Mouse (Mus musculus): Measurements from ENCODE around the gene Atg7. TPM values are rescaled to one million over a fixed set of nuclear protein-coding genes. Genes with fewer than 3 reads are reported as not detected.

Atg7 gene
- polyA plus RNA-seq, 1 experiment from 2014 or later, result 19.0 TPM

GRCm38 (mm10) chr6:114775210-114775609 lies 132.3 kb downstream of the Atg7 start:
- no peak for ATAC-seq (ENCODE audit: low FRiP score)

GRCm38 (mm10) chr6:114777872-114778271 lies 135.0 kb downstream of the Atg7 start:
- WGBS, result 22% methylated on average over 4 of the region's 4 CpGs
- Histone ChIP-seq H3K9ac (no peak overlapping the region), H3K27ac (no peak overlapping the region), H3K9me3 (replicated peaks) (no peaks in the 10 kb centered on the region), H3K4me2 (replicated peaks) (no peak overlapping the region), H3K4me3 (no peak overlapping the region), H3K27me3 (no peaks in the 10 kb centered on the region), H3K4me1 (peaks cover 37% of the 10 kb centered on the region), H3K36me3 (no peaks in the 10 kb centered on the region)
- ATAC-seq (ENCODE audit: low FRiP score), result no peak

More at GRCm38 (mm10) chr6:114775210-114775609, 132.3 kb downstream of the Atg7 start:
- no peaks in the 10 kb centered on the region for H3K36me3 ChIP-seq
- no peak overlapping the region for H3K4me2 ChIP-seq (replicated peaks)
- H3K27ac ChIP-seq, result no peak overlapping the region
- no peak overlapping the region for H3K4me3 ChIP-seq
- H3K27me3 ChIP-seq, result no peaks in the 10 kb centered on the region
- no peaks in the 10 kb centered on the region for H3K9me3 ChIP-seq (replicated peaks)
- no peak overlapping the region for H3K9ac ChIP-seq
- H3K4me1 ChIP-seq, result peaks cover 19% of the 10 kb centered on the region
- WGBS, result 91% methylated on average over 5 of the region's 5 CpGs

GRCm38 (mm10) chr6:114778650-114779049 lies 135.8 kb downstream of the Atg7 start:
- Histone ChIP-seq H3K4me2 (replicated peaks) (no peak overlapping the region), H3K27ac (no peak overlapping the region), H3K9ac (no peak overlapping the region), H3K36me3 (no peaks in the 10 kb centered on the region), H3K9me3 (replicated peaks) (no peaks in the 10 kb centered on the region), H3K4me1 (peaks cover 37% of the 10 kb centered on the region), H3K4me3 (no peak overlapping the region), H3K27me3 (no peaks in the 10 kb centered on the region)
- ATAC-seq (ENCODE audit: low FRiP score), result peak; percentile 63; the same call in 1 of the 2 replicates
- WGBS, result 41% methylated on average over 8 of the region's 8 CpGs

- 85% methylated on average over 2 of the region's 2 CpGs for WGBS
- H3K36me3 ChIP-seq, result no peaks in the 10 kb centered on the region
- H3K27me3 ChIP-seq, result no peaks in the 10 kb centered on the region
- H3K4me2 ChIP-seq (replicated peaks), result no peak overlapping the region
- H3K9me3 ChIP-seq (replicated peaks), result no peaks in the 10 kb centered on the region
- no peak overlapping the region for H3K9ac ChIP-seq
- H3K4me3 ChIP-seq, result no peak overlapping the region
- ATAC-seq (ENCODE audit: low FRiP score), result no peak
- H3K4me1 ChIP-seq, result peaks cover 37% of the 10 kb centered on the region
- H3K27ac ChIP-seq, result no peak overlapping the region
These were observed 137.7 kb downstream of the Atg7 start for GRCm38 (mm10) chr6:114780583-114780982.

GRCm38 (mm10) chr6:114781415-114782240 lies 138.7 kb downstream of the Atg7 start:
- no peak for ATAC-seq (ENCODE audit: low FRiP score)
- H3K27ac ChIP-seq, result peak overlapping the region; percentile 35; the same call in 1 of the 2 replicates
- 41% methylated on average over 11 of the region's 11 CpGs for WGBS

GRCm38 (mm10) chr6:114782486-114782885 lies 139.6 kb downstream of the Atg7 start:
- Histone ChIP-seq H3K4me1 (peaks cover 32% of the 10 kb centered on the region), H3K9me3 (replicated peaks) (no peaks in the 10 kb centered on the region), H3K4me2 (replicated peaks) (no peak overlapping the region), H3K4me3 (no peak overlapping the region), H3K9ac (no peak overlapping the region), H3K27ac (0 out of 2 replicates have a peak overlapping the region, but pooled peaks have one; percentile 8), H3K36me3 (no peaks in the 10 kb centered on the region), H3K27me3 (no peaks in the 10 kb centered on the region)
- 65% methylated on average over 7 of the region's 7 CpGs for WGBS
- no peak for ATAC-seq (ENCODE audit: low FRiP score)

More at GRCm38 (mm10) chr6:114781415-114782240, 138.7 kb downstream of the Atg7 start:
- H3K36me3 ChIP-seq, result no peaks in the 10 kb centered on the region
- H3K9me3 ChIP-seq (replicated peaks), result no peaks in the 10 kb centered on the region
- no peak overlapping the region for H3K4me3 ChIP-seq
- peaks cover 37% of the 10 kb centered on the region for H3K4me1 ChIP-seq
- H3K9ac ChIP-seq, result no peak overlapping the region
- no peak overlapping the region for H3K4me2 ChIP-seq (replicated peaks)
- no peaks in the 10 kb centered on the region for H3K27me3 ChIP-seq

- Histone ChIP-seq H3K27ac (no peak overlapping the region), H3K36me3 (no peaks in the 10 kb centered on the region), H3K27me3 (no peaks in the 10 kb centered on the region), H3K9me3 (replicated peaks) (no peaks in the 10 kb centered on the region), H3K4me3 (no peak overlapping the region), H3K4me2 (replicated peaks) (no peak overlapping the region), H3K4me1 (peaks cover 11% of the 10 kb centered on the region), H3K9ac (no peak overlapping the region)
- no peak for ATAC-seq (ENCODE audit: low FRiP score)
- 31% methylated on average over 3 of the region's 3 CpGs for WGBS
These were observed 143.6 kb downstream of the Atg7 start for GRCm38 (mm10) chr6:114786461-114786860.

GRCm38 (mm10) chr6:114787606-114788005 lies 144.7 kb downstream of the Atg7 start:
- no peak overlapping the region for H3K4me2 ChIP-seq (replicated peaks)
- H3K27me3 ChIP-seq, result no peaks in the 10 kb centered on the region
- 0 out of 2 replicates have a peak, but pooled peaks cover 2% of the 10 kb centered on the region for H3K4me1 ChIP-seq
- H3K9ac ChIP-seq, result no peak overlapping the region
- H3K9me3 ChIP-seq (replicated peaks), result no peaks in the 10 kb centered on the region
- WGBS, result 88% methylated on average over 3 of the region's 3 CpGs
- no peak overlapping the region for H3K27ac ChIP-seq
- H3K36me3 ChIP-seq, result no peaks in the 10 kb centered on the region
- no peak for ATAC-seq (ENCODE audit: low FRiP score)
- no peak overlapping the region for H3K4me3 ChIP-seq

- H3K9me3 ChIP-seq (replicated peaks), result no peaks in the 10 kb centered on the region
- H3K4me3 ChIP-seq, result no peak overlapping the region
- H3K9ac ChIP-seq, result no peak overlapping the region
- no peak for ATAC-seq (ENCODE audit: low FRiP score)
- no peak overlapping the region for H3K4me2 ChIP-seq (replicated peaks)
- no peaks in the 10 kb centered on the region for H3K36me3 ChIP-seq
- H3K27ac ChIP-seq, result no peak overlapping the region
- no peaks in the 10 kb centered on the region for H3K27me3 ChIP-seq
- WGBS, result 84% methylated on average over 4 of the region's 4 CpGs
- H3K4me1 ChIP-seq, result no peaks in the 10 kb centered on the region
These were observed 145.8 kb downstream of the Atg7 start for GRCm38 (mm10) chr6:114788663-114789062.

- 83% methylated on average over 2 of the region's 2 CpGs for WGBS
- no peak overlapping the region for H3K27ac ChIP-seq
- H3K4me1 ChIP-seq, result no peaks in the 10 kb centered on the region
- no peaks in the 10 kb centered on the region for H3K36me3 ChIP-seq
- no peak overlapping the region for H3K4me2 ChIP-seq (replicated peaks)
- no peak overlapping the region for H3K9ac ChIP-seq
- no peaks in the 10 kb centered on the region for H3K27me3 ChIP-seq
- no peak for ATAC-seq (ENCODE audit: low FRiP score)
- H3K4me3 ChIP-seq, result no peak overlapping the region
- H3K9me3 ChIP-seq (replicated peaks), result no peaks in the 10 kb centered on the region
These were observed 147.2 kb downstream of the Atg7 start for GRCm38 (mm10) chr6:114790084-114790483.

GRCm38 (mm10) chr6:114790902-114791301 lies 148.0 kb downstream of the Atg7 start:
- Histone ChIP-seq H3K9ac (no peak overlapping the region), H3K9me3 (replicated peaks) (no peaks in the 10 kb centered on the region), H3K4me2 (replicated peaks) (no peak overlapping the region), H3K4me1 (no peaks in the 10 kb centered on the region), H3K27ac (no peak overlapping the region), H3K4me3 (no peak overlapping the region), H3K27me3 (no peaks in the 10 kb centered on the region), H3K36me3 (no peaks in the 10 kb centered on the region)
- no peak for ATAC-seq (ENCODE audit: low FRiP score)
- WGBS, result 70% methylated on average over 7 of the region's 7 CpGs

GRCm38 (mm10) chr6:114791846-114792245 lies 148.9 kb downstream of the Atg7 start:
- H3K27ac ChIP-seq, result no peak overlapping the region
- no peak overlapping the region for H3K9ac ChIP-seq
- no peaks in the 10 kb centered on the region for H3K27me3 ChIP-seq
- H3K4me3 ChIP-seq, result no peak overlapping the region
- H3K36me3 ChIP-seq, result no peaks in the 10 kb centered on the region
- WGBS, result 91% methylated on average over 4 of the region's 4 CpGs
- H3K4me1 ChIP-seq, result no peaks in the 10 kb centered on the region
- ATAC-seq (ENCODE audit: low FRiP score), result no peak
- no peaks in the 10 kb centered on the region for H3K9me3 ChIP-seq (replicated peaks)
- no peak overlapping the region for H3K4me2 ChIP-seq (replicated peaks)

GRCm38 (mm10) chr6:114794706-114795105 lies 151.8 kb downstream of the Atg7 start:
- H3K4me2 ChIP-seq (replicated peaks), result no peak overlapping the region
- H3K4me3 ChIP-seq, result no peak overlapping the region
- 97% methylated on average over 9 of the region's 9 CpGs for WGBS
- ATAC-seq (ENCODE audit: low FRiP score), result no peak
- no peak overlapping the region for H3K9ac ChIP-seq
- H3K27me3 ChIP-seq, result no peaks in the 10 kb centered on the region
- 0 out of 2 replicates have a peak, but pooled peaks cover 3% of the 10 kb centered on the region for H3K4me1 ChIP-seq
- H3K27ac ChIP-seq, result no peak overlapping the region
- no peaks in the 10 kb centered on the region for H3K9me3 ChIP-seq (replicated peaks)
- no peaks in the 10 kb centered on the region for H3K36me3 ChIP-seq

Data from hindbrain, embryonic 12.5 days (tissue).